Mouse (Mus musculus): Measurements from ENCODE around the gene Gm2174. TPM values are rescaled to one million over a fixed set of nuclear protein-coding genes. Genes with fewer than 3 reads are reported as not detected.

Gene Gm2174
- polyA plus RNA-seq, 1 experiment from 2014 or later = 2.1 TPM

Other genes with a start within 250 kb of the Gm2174 start
- not detected in 2 replicates for gene Gm773, start 235.1 kb upstream of the Gm2174 start, polyA plus RNA-seq (2015; fragmentation: Nextera tagmentation; extraction: Ambion mirVana)
- 6.3 and 8.2 TPM in 2 replicates for gene Zfp449, start 101.6 kb upstream of the Gm2174 start, polyA plus RNA-seq (2015; fragmentation: Nextera tagmentation; extraction: Ambion mirVana)
- gene Smim10l2a, start 73.4 kb upstream of the Gm2174 start, polyA plus RNA-seq (2015; fragmentation: Nextera tagmentation; extraction: Ambion mirVana) = 1.5 and 2.8 TPM in 2 replicates
- 16.2 and 17.2 TPM in 2 replicates for gene Ints6l, start 6.9 kb downstream of the Gm2174 start, polyA plus RNA-seq (2015; fragmentation: Nextera tagmentation; extraction: Ambion mirVana)
- gene Gm10477, start 76.8 kb downstream of the Gm2174 start, polyA plus RNA-seq (2015; fragmentation: Nextera tagmentation; extraction: Ambion mirVana) = not detected in 2 replicates
- 0.18 TPM in 1 of 2 replicates, not detected in the other for gene Gm648, start 101.6 kb downstream of the Gm2174 start, polyA plus RNA-seq (2015; fragmentation: Nextera tagmentation; extraction: Ambion mirVana)
- gene Mmgt1, start 150.1 kb downstream of the Gm2174 start, polyA plus RNA-seq (2015; fragmentation: Nextera tagmentation; extraction: Ambion mirVana) = 22.2 and 23.0 TPM in 2 replicates
- 7.2 and 8.5 TPM in 2 replicates for gene Slc9a6, start 161.8 kb downstream of the Gm2174 start, polyA plus RNA-seq (2015; fragmentation: Nextera tagmentation; extraction: Ambion mirVana)